Mouse (Mus musculus): ENCODE results near the gene Mmd2. TPM values are rescaled to one million over a fixed set of nuclear protein-coding genes. Genes with fewer than 3 reads are reported as not detected.

Gene Mmd2
- total RNA-seq (2023; ENCODE audit: inconsistent age), result not detected in 4 replicates

GRCm38 (mm10) chr5:142608259-142608988, at the start of gene Mmd2:
Gene Mmd2 (minus strand): TSS chr5:142608800.

GRCm38 (mm10) chr5:142627398-142627797, 18.8 kb upstream of the Mmd2 start, which contains the start of gene Wipi2:
Gene Wipi2 (plus strand): TSS chr5:142627698.

GRCm38 (mm10) chr5:142550706-142551652, 57.6 kb downstream of the Mmd2 start, which contains the start of gene Radil:
Gene Radil (minus strand): TSS chr5:142551098.

GRCm38 (mm10) chr5:142529915-142530314, 78.7 kb downstream of the Mmd2 start, which contains the start of gene Papolb:
Gene Papolb (minus strand): TSS chr5:142530076.

Other genes starting within 250 kb of the Mmd2 start
- gene Foxk1, start 207.3 kb downstream of the Mmd2 start, total RNA-seq (2023; ENCODE audit: inconsistent age), result 67.4 to 76.3 TPM (median 69.8 TPM) in 4 replicates
- gene Ap5z1, start 144.9 kb downstream of the Mmd2 start, total RNA-seq (2023; ENCODE audit: inconsistent age), result 47.8 to 60.4 TPM (median 55.5 TPM) in 4 replicates
- not detected in 4 replicates for gene Papolb, start 78.7 kb downstream of the Mmd2 start, total RNA-seq (2023; ENCODE audit: inconsistent age)
- not detected in 4 replicates for gene Radil, start 57.7 kb downstream of the Mmd2 start, total RNA-seq (2023; ENCODE audit: inconsistent age)
- 63.9 to 72.9 TPM (median 69.7 TPM) in 4 replicates for gene Wipi2, start 18.9 kb upstream of the Mmd2 start, total RNA-seq (2023; ENCODE audit: inconsistent age)
- gene Slc29a4, start 83.7 kb upstream of the Mmd2 start, total RNA-seq (2023; ENCODE audit: inconsistent age), result 2.8 to 4.7 TPM (median 3.7 TPM) in 4 replicates
- 100 to 121 TPM (median 110 TPM) in 4 replicates for gene Tnrc18, start 208.9 kb upstream of the Mmd2 start, total RNA-seq (2023; ENCODE audit: inconsistent age)